Mouse (Mus musculus) olfactory bulb, adult 2 months (tissue): ENCODE results near the gene Camta2. TPM values are rescaled to one million over a fixed set of nuclear protein-coding genes. Genes with fewer than 3 reads are reported as not detected.

Source experiments
- H3K27ac ChIP-seq: fragments of 200-500 bp; 2 replicates; pipeline ENCODE4 v1.5.1; 2012; ENCODE audit warnings: low read depth, low read length; ENCODE audit not compliant: insufficient read depth
- H3K4me1 ChIP-seq: fragments of 200-500 bp; 2 replicates; pipeline ENCODE4 v1.6.1; 2012; ENCODE audit warnings: low read length; ENCODE audit not compliant: control insufficient read depth, insufficient read depth
- H3K4me3 ChIP-seq: fragments of 200-500 bp; 2 replicates; pipeline ENCODE4 v1.5.1; 2012; ENCODE audit warnings: mild to moderate bottlenecking, low read depth, low read length, moderate library complexity; ENCODE audit not compliant: insufficient read depth
- CTCF ChIP-seq: fragments of 200-500 bp; IDR thresholded peaks from 2 replicates; pipeline ENCODE4 v1.5.1; 2012; ENCODE audit warnings: low read depth, mild to moderate bottlenecking, low read length, moderate library complexity; ENCODE audit not compliant: insufficient read depth
- POLR2A ChIP-seq: fragments of 200-500 bp; IDR thresholded peaks from 2 replicates; pipeline ENCODE4 v1.6.1; 2012; ENCODE audit warnings: mild to moderate bottlenecking, low read depth, low read length, moderate library complexity; ENCODE audit not compliant: insufficient read depth
- WGBS: fragments of 180-500 bp; shearing (Covaris S2); methylation state at CpG from one replicate; pipeline ENCODE4 v1.1.7; 2018; 5-methylcytosine and 5-hydroxymethylcytosine counted together
- polyA plus RNA-seq: library from polyadenylated mRNA; stranded (reverse); fragments of >200 nt; gene quantifications from 2 replicates; pipeline ENCODE4 v1.2.4, GENCODE M21; 2012; ENCODE audit warnings: low replicate concordance; ENCODE audit not compliant: missing spikeins, insufficient read depth, insufficient read length

The Camta2 gene
- polyA plus RNA-seq, 1 experiment, result not detected

- H3K27ac ChIP-seq, result peak within 1 kb of the TSS; percentile 85
- 2% methylated on average over 67 of the region's 69 CpGs for WGBS
- peak within 1 kb of the TSS; percentile 86 for H3K4me3 ChIP-seq
These were observed 12.0 kb upstream of the Camta2 start, which contains the start of the genes Inca1 and Kif1c for GRCm38 (mm10) chr11:70699722-70700556. Inca1 (minus strand) TSS chr11:70700155. Kif1c (plus strand) TSS chr11:70700548.

DNA sequence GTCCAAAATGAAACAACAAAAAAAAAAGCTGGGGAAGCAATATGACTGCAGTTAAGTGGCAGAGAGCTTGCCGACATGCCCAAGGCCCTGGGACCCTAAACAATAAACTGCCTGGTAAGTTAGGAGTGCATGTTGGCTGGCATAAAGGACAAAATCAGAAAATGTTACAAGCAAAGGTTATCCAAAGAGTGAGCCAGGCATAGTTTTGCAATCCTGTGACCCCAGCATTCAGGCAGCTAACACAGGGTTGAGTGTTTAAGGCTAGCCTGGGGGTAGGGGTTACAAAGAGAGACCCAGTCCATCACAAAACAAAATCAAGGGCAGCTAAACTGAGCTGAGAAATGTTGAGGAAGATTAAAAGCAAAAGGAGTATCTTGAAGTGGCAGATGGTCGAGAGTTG lies 11.1 kb upstream of the Camta2 start:
- peaks cover 17% of the 10 kb centered on the region for H3K4me1 ChIP-seq
- H3K27ac ChIP-seq, result no peak overlapping the region
- WGBS, result 80% methylated on average over 2 of the region's 2 CpGs
- no peak overlapping the region for H3K4me3 ChIP-seq
- TF ChIP-seq POLR2A (no peak), CTCF (no peak)

More at GRCm38 (mm10) chr11:70699722-70700556, 12.0 kb upstream of the Camta2 start, which contains the start of the genes Inca1 and Kif1c:
- TF ChIP-seq POLR2A, result peak; percentile 69
- no peak for TF ChIP-seq CTCF
- peaks cover 17% of the 10 kb centered on the region for H3K4me1 ChIP-seq

GRCm38 (mm10) chr11:70697376-70697775 lies 9.5 kb upstream of the Camta2 start:
- no peak overlapping the region for H3K27ac ChIP-seq
- no peak overlapping the region for H3K4me3 ChIP-seq
- TF ChIP-seq POLR2A (no peak), CTCF (no peak)
- WGBS, result 74% methylated on average over 3 of the region's 3 CpGs
- peaks cover 11% of the 10 kb centered on the region for H3K4me1 ChIP-seq

- WGBS, result 69% methylated on average over 3 of the region's 3 CpGs
- TF ChIP-seq CTCF (no peak), POLR2A (no peak)
- H3K4me3 ChIP-seq, result no peak overlapping the region
- peaks cover under 1% of the 10 kb centered on the region; the same call in 1 of the 2 replicates for H3K4me1 ChIP-seq
- no peak overlapping the region for H3K27ac ChIP-seq
These were observed 5.6 kb upstream of the Camta2 start for GRCm38 (mm10) chr11:70693504-70693903.

- no peak overlapping the region for H3K27ac ChIP-seq
- no peak for TF ChIP-seq POLR2A
- TF ChIP-seq CTCF, result no peak
- WGBS, result 41% methylated on average over 4 of the region's 4 CpGs
These were observed 1.7 kb upstream of the Camta2 start for GRCm38 (mm10) chr11:70689578-70689977.

GRCm38 (mm10) chr11:70688372-70688771 lies 467 bp upstream of the Camta2 start:
- 4% methylated on average over 8 of the region's 8 CpGs for WGBS
- TF ChIP-seq POLR2A (no peak), CTCF (no peak)
- peaks cover 6% of the 10 kb centered on the region; the same call in 1 of the 2 replicates for H3K4me1 ChIP-seq
- H3K4me3 ChIP-seq, result peak overlapping the region; percentile 87
- H3K27ac ChIP-seq, result peak overlapping the region; percentile 67

More at GRCm38 (mm10) chr11:70689578-70689977, 1.7 kb upstream of the Camta2 start:
- H3K4me1 ChIP-seq, result peaks cover 6% of the 10 kb centered on the region; the same call in 1 of the 2 replicates
- no peak overlapping the region for H3K4me3 ChIP-seq

- Histone ChIP-seq H3K4me1 (peaks cover 15% of the 10 kb centered on the region), H3K4me3 (peak overlapping the region; percentile 87), H3K27ac (peak overlapping the region; percentile 67)
- under 1% methylated on average over 16 of the region's 16 CpGs for WGBS
- TF ChIP-seq POLR2A (no peak), CTCF (no peak)
These were observed 871 bp downstream of the Camta2 start for GRCm38 (mm10) chr11:70686901-70687566.

- Histone ChIP-seq H3K4me3 (no peak overlapping the region), H3K4me1 (peaks cover 16% of the 10 kb centered on the region), H3K27ac (no peak overlapping the region)
- TF ChIP-seq POLR2A (no peak), CTCF (no peak)
- WGBS, result 88% methylated on average over 5 of the region's 5 CpGs
These were observed 4.3 kb downstream of the Camta2 start for GRCm38 (mm10) chr11:70683640-70684039.

- 9% methylated on average over 11 of the region's 11 CpGs for WGBS
- no peak overlapping the region for H3K27ac ChIP-seq
- TF ChIP-seq CTCF, result no peak
- TF ChIP-seq POLR2A, result no peak
- no peak overlapping the region for H3K4me3 ChIP-seq
- H3K4me1 ChIP-seq, result peaks cover 11% of the 10 kb centered on the region
These were observed 5.9 kb downstream of the Camta2 start for GRCm38 (mm10) chr11:70681897-70682581.
